Mouse (Mus musculus): Measurements from ENCODE around the gene Smpdl3a. TPM values are rescaled to one million over a fixed set of nuclear protein-coding genes. Genes with fewer than 3 reads are reported as not detected.

Smpdl3a gene
- polyA plus RNA-seq, 1 experiment from 2014 or later, result 28.8 TPM

DNA sequence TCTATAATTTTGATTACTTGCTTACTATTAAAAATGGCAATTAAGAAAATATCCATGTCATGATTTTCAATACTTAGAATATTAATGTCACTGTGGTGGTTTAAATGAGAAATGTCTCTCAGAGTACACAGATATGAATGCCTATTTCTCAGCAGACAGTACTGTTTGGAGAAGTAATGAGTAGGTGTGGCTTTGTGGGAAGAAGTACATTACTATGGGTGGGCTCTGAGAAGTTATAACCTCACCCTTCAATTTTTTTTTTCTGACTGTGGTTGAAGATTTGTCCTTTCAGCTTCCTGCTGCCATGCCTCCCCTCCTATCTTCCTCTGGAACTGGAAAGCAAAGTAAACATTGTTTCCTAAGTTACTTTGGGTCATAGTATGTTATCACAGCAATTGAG, 41.8 kb downstream of the Smpdl3a start:
- H3K27me3 ChIP-seq (replicated peaks; ENCODE audit: control insufficient read depth, insufficient read depth, low read length), result no peaks in the 10 kb centered on the region
- no peak overlapping the region for H3K27ac ChIP-seq (replicated peaks; ENCODE audit: low read depth, low read length)
- ATAC-seq (ENCODE audit: low read depth), result no peak
- no peak overlapping the region for H3K4me3 ChIP-seq (ENCODE audit: low read depth, low read length)
- H3K4me1 ChIP-seq (ENCODE audit: control insufficient read depth, insufficient read depth, low read length), result no peaks in the 10 kb centered on the region
- H3K4me2 ChIP-seq (ENCODE audit: low read depth, low read length), result no peak overlapping the region
- no peaks in the 10 kb centered on the region for H3K9me3 ChIP-seq (ENCODE audit: control insufficient read depth, low read length)
- no peak for DNase-seq (ENCODE audit: low spot score)
- H3K9ac ChIP-seq (ENCODE audit: low read depth, low read length), result no peak overlapping the region
- no peaks in the 10 kb centered on the region for H3K36me3 ChIP-seq (ENCODE audit: control insufficient read depth, insufficient read depth, low read length)

DNA sequence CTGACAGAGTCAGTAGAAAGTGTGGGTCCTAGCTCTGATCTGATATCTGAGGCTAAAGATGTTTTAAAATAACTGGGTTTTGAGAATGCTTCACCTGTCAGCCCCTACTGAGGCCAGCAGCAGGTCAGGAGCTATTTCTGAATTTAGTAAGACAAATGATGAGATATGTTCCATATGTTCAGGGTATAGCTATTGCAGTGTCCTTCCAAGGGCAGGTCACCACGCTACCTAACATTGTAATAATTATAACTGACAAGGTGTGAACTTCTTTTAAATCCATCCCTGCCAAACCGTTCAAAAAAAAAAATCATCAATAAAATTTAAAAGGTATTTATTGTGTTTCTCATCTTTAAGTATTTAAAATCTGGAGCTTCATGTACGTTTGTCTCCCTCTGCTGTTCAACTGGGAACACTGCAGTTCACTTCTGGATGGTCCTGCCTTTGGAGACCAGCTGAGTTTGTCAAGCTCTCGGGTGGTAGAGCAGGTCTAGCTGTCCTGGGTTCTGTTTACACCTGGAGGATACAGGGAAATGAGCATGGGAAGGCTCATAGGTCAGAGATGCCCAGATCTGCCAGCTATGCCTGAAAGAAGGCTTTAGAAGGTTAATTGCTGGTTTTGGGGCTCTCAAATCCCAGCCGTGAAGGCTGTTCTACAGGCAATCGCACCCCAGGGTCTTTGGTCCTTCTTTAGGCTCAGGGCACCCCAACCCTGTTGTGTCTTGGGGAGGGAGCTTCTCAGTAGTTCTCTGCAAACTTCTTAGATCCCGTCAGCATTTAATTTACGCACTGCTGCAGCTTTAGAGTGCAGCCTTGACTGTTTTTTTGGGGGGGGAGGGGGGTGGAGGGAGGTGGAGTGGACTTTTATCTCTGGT, 47.7 kb downstream of the Smpdl3a start:
- Histone ChIP-seq H3K4me3 (ENCODE audit: low read depth, low read length) (no peak overlapping the region), H3K9ac (ENCODE audit: low read depth, low read length) (no peak overlapping the region), H3K36me3 (ENCODE audit: control insufficient read depth, insufficient read depth, low read length) (no peaks in the 10 kb centered on the region), H3K4me2 (ENCODE audit: low read depth, low read length) (no peak overlapping the region), H3K9me3 (ENCODE audit: control insufficient read depth, low read length) (no peaks in the 10 kb centered on the region), H3K27me3 (replicated peaks; ENCODE audit: control insufficient read depth, insufficient read depth, low read length) (no peaks in the 10 kb centered on the region), H3K4me1 (ENCODE audit: control insufficient read depth, insufficient read depth, low read length) (no peaks in the 10 kb centered on the region), H3K27ac (replicated peaks; ENCODE audit: low read depth, low read length) (no peak overlapping the region)
- DNase-seq (ENCODE audit: low spot score) (peak; percentile 66), ATAC-seq (ENCODE audit: low read depth) (0 out of 2 replicates have a peak, but pooled peaks have one; percentile 22)
- 38% methylated on average over 8 of the region's 8 CpGs for WGBS

DNA sequence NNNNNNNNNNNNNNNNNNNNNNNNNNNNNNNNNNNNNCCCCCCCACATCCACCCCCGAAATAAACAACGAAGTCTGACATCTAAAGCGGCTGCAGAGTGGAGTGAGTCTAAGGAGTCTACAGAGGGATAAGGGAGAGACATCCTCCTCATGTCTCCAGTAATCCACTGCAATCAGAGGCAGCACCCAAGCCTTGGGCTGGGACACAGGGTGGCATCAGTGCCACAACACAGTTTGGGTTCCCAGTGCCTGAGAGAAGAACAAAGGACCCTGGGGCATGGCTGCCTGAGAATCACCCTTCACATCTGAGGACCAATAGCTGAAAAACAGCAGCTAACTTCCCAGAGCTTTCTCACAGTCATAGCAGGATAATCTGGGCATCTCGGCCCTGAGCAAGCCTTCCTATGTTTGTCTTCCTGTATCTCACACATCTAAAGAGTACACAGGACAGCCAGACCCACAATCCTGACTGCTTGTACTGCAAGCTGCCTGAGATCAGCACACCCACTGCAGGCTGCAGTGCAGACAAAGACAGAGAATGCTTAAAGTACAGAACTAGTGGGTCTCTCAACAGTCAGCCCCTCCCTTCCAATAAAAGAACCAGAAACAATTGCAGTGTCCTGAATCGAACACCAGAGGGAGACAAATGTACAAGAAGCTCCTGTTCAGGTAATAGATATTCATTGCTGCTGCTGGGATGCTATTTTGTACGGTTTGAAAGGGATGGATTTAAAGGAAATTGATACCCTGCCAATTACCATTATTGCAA, 54.0 kb downstream of the Smpdl3a start:
- no peaks in the 10 kb centered on the region for H3K27me3 ChIP-seq (replicated peaks; ENCODE audit: control insufficient read depth, insufficient read depth, low read length)
- H3K9ac ChIP-seq (ENCODE audit: low read depth, low read length), result no peak overlapping the region
- ATAC-seq (ENCODE audit: low read depth), result peak; percentile 50; the same call in 1 of the 2 replicates
- peak; percentile 63 for DNase-seq (ENCODE audit: low spot score)
- H3K9me3 ChIP-seq (ENCODE audit: control insufficient read depth, low read length), result no peaks in the 10 kb centered on the region
- H3K36me3 ChIP-seq (ENCODE audit: control insufficient read depth, insufficient read depth, low read length), result no peaks in the 10 kb centered on the region
- no peak overlapping the region for H3K4me2 ChIP-seq (ENCODE audit: low read depth, low read length)
- WGBS, result 55% methylated on average over 5 of the region's 6 CpGs
- H3K4me1 ChIP-seq (ENCODE audit: control insufficient read depth, insufficient read depth, low read length), result no peaks in the 10 kb centered on the region
- no peak overlapping the region for H3K27ac ChIP-seq (replicated peaks; ENCODE audit: low read depth, low read length)
- H3K4me3 ChIP-seq (ENCODE audit: low read depth, low read length), result no peak overlapping the region

Other genes with a start within 250 kb of the Smpdl3a start
- 1.2 and 1.5 TPM in 2 replicates for gene Pkib, start 162.4 kb upstream of the Smpdl3a start, polyA plus RNA-seq (2014; fragmentation: Nextera tagmentation; extraction: Ambion mirVana)
- 85.8 and 91.3 TPM in 2 replicates for gene Fabp7, start 9.5 kb upstream of the Smpdl3a start, polyA plus RNA-seq (2014; fragmentation: Nextera tagmentation; extraction: Ambion mirVana)